Mouse (Mus musculus): Measurements from ENCODE around the gene Slc2a6.

The Slc2a6 gene

DNA sequence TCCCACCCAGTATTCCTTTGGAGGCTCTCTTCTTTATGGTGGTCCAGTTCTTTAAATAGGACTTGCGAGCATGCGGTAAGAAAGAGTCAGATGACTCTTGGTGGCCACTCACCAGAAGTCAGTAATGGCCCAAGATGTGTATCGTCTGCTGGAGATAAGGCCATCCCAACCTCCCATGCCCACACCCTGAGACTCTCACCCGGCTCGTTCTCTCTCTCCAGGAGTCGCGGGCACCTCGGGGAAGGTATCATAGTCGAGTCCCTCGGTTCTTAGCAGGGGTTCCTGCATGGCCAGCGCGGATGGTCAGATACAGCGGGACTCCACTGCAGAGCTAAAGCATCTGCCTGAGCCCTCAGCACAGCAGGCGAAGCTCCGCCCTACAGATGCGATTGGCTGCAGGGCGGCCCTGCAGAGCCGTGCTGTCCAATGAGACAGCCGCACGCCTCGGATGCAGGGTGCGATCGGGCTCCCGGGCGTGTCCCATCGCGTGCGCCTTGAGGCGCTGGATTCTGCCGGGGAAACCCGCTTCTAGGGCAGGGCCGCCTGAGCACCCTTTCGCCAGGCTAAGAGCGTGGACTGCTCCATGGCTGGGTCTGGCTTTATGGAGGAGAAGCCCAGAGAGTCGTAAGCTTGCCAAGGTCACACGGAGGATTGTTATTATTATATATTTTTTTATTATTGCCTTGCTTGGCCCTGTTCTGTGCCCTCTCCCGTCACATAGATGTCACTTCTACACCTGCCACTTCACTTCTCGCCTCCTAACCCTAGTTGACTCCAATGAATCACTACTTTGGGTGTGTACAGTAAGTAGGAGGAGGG lies at the start of gene Slc2a6:
Slc2a6 (minus strand) TSS at position 381 of the 819 bp plus-strand sequence.
- peak; percentile 70 to 71 for DNase-seq (ENCODE audit: low read depth in 2 of 2, low spot score in 2 of 2)

DNA sequence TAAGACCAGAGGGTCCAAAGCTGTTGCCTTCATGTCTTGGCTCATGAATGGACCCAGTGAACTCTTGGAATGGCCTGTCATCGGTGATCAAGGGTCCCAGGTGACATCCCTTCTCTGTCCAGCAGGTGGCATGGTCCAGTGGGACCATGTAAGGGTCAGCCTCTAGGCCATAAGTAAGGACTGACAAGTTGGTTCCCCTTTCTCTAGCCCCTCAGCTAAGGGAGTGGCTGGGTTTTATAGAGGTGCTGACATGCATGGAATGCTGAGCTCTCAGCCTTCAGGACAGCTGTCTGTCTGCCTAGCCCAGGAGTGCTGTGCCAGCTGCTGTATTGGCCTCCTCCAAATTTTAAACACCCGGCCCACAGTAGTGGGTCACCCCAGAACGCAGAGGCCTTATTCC lies 47.7 kb upstream of the Slc2a6 start:
- DNase-seq (ENCODE audit: low read depth in 2 of 2, low spot score in 2 of 2), result peak in 1 of 2 experiments; percentile 12

- DNase-seq (ENCODE audit: low read depth in 2 of 2, low spot score in 2 of 2), result no peak
Measured at GRCm38 (mm10) chr2:27074804-27075203, 47.0 kb upstream of the Slc2a6 start.

- no peak for DNase-seq (ENCODE audit: low read depth in 2 of 2, low spot score in 2 of 2)
Measured at GRCm38 (mm10) chr2:27073407-27073806, 45.6 kb upstream of the Slc2a6 start.

DNA sequence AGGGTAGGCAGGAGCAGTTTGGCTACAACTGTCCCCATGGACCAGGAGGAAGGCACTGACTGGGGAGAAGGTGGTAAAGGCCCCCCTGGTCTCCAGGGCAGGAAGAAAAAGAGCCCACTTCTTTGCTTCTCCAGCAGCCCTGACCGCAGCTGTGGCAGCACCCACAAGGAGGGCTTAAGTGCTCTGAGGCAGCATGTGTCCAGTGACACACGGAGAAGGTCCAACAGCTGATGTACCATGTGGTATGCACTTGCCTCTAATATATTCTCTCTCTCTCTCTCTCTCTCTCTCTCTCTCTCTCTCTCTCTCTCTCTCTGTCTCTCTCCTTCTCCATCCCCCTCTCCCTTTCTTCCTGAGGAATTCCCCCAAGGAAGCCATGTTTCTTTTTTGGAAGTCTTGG lies 44.2 kb upstream of the Slc2a6 start, which contains the start of gene Mymk:
Mymk (minus strand) TSS at position 202 of the 400 bp plus-strand sequence.
- no peak for DNase-seq (ENCODE audit: low read depth in 2 of 2, low spot score in 2 of 2)

DNA sequence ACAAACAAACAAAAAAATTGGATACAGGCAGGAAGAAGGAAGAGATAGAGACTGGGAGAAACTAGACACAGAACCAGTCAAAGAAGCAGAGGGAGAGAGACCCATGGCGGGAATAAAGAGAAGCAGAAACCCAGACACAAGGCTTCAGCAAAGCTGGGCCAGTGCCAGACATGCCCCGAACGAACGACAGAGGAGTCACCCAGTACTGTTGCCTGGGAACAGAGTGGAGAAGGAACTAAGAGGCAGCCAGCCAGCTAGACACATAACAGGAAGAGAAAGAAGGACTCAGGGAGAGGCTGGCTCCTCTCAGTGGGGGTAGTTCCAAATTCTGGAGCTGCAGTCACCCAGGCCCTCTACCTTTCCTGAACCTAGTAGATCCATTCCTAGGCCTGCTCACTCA lies 43.3 kb upstream of the Slc2a6 start:
- no peak for DNase-seq (ENCODE audit: low read depth in 2 of 2, low spot score in 2 of 2)

- DNase-seq (ENCODE audit: low read depth in 2 of 2, low spot score in 2 of 2), result no peak
Measured at GRCm38 (mm10) chr2:27070247-27070813, 42.5 kb upstream of the Slc2a6 start.

DNA sequence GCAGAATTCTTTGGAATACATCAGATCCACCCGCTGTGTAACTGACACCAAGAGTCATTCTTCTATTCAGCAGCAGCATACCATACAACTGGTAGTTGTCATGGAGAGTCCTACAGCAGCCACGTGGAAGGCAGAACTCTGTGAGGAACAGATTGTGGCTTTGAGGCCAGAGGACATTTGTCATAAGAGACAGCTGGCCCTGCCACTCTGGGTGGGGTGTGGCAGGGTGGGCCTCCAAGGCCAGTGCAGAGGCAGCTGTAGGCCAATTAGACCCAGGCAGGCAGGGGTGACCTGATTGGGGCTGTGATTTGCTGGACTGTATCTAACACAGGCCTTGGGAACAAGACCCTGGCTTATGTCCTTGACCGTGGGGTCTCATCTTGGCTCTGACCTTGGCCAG lies 41.8 kb upstream of the Slc2a6 start:
- DNase-seq (ENCODE audit: low read depth in 2 of 2, low spot score in 2 of 2), result no peak

DNA sequence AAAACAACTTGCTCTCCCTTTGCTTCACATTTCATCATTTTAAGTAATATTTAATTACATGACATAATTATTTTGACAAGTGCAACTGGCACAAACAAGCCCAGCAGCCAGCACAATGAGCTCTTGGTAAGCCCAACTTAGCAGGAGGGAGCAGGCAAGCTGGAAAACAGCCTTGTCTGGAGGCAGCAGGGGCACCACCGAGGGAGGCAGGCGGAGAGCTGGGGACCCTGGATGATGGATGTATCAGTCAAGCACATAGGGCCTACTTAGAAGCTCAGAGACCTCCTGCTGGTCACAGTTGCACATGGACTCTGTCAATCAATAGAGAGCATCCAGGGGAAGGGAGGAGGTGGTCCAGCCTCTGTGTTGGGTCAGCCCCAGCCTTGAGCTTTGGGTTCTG lies 40.2 kb upstream of the Slc2a6 start:
- no peak for DNase-seq (ENCODE audit: low read depth in 2 of 2, low spot score in 2 of 2)

- no peak for DNase-seq (ENCODE audit: low read depth in 2 of 2, low spot score in 2 of 2)
Measured at GRCm38 (mm10) chr2:27067124-27067523, 39.3 kb upstream of the Slc2a6 start.

GRCm38 (mm10) chr2:27059187-27059586 lies 31.4 kb upstream of the Slc2a6 start:
- DNase-seq (ENCODE audit: low read depth in 2 of 2, low spot score in 2 of 2), result no peak

- no peak for DNase-seq (ENCODE audit: low read depth in 2 of 2, low spot score in 2 of 2)
Measured at GRCm38 (mm10) chr2:27058751-27059150, 31.0 kb upstream of the Slc2a6 start.

- no peak for DNase-seq (ENCODE audit: low read depth in 2 of 2, low spot score in 2 of 2)
Measured at GRCm38 (mm10) chr2:27058251-27058650, 30.5 kb upstream of the Slc2a6 start.

- DNase-seq (ENCODE audit: low read depth in 2 of 2, low spot score in 2 of 2), result no peak
Measured at GRCm38 (mm10) chr2:27049408-27049807, 21.6 kb upstream of the Slc2a6 start.

DNA sequence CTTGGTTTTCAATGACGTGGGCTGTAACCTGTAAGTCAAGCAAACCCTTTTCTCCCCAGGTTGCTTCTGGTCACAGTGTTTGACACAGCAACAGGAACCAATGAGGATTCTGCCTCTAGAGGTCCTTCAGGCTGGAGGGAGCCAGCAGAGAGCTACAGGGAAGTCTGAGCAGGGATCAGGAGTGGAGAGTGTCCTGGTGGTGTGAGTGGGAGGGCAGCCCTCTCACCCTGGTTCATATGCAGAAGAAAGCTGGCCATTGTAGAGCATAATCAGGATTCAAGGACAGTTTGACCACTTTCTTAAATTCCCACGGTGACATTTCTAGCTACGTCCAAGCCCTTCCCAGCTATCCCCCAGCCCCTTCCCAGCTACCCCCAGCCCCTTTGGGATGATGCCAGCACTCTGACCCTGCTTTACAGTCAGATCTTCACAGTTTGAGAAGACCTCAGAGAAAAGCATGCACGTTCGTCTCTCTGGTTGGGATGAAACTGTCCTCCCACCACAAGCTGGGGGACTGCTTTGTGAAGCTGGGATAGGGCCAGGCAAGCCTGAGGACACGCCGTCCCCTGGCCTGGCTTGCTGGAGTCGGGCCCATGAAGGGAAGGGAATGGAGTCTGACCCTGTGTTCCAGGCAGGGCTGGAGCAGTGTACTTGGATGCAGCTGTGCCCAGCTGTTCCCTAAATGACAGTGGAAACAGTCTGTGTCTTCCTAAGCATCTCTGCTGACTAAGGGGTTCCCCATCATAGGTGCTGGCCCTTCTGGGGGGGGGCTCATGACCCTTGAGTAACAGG lies 18.4 kb upstream of the Slc2a6 start:
- no peak for DNase-seq (ENCODE audit: low read depth in 2 of 2, low spot score in 2 of 2)

GRCm38 (mm10) chr2:27044641-27045040 lies 16.8 kb upstream of the Slc2a6 start:
- DNase-seq (ENCODE audit: low read depth in 2 of 2, low spot score in 2 of 2), result no peak

DNA sequence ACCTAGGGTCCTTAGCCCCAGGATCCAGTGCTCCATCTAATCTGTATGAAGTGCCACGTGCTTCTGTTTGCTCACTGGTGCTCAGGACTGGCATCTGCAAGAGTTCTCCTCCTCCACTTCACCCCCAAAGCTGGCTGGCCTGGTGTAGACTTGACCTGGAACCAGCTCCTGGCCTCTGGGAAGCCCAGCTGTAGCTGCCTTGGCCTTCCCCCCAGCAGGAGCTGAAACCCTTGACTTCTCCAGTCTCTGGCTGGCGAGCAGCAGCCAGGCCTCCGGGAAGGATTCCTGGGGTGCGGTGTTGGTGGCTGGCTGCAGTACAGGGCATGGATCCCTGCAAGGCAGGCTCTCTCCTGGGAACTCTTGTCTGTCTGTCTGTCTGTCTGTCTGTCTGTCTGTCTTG lies 16.4 kb upstream of the Slc2a6 start:
- no peak for DNase-seq (ENCODE audit: low read depth in 2 of 2, low spot score in 2 of 2)

DNA sequence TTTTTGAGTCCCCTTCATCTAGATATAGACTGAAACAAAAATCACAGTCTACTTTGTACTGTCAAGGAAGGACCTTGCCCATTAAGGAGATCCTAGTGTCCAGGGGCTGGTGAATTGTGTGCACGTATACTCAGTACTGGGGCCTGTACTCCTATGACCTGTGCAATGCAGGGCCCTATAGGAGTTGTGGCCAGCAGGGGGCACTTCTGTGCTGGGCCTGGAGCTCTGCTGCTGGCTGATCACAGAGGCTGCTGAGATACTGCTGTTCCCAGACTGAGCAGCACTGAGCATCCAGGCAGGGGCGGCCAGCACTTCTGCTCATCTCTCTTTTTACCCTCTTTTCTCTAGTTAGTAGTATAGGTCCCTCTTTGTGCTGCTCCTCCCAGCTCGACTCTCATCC lies 15.7 kb upstream of the Slc2a6 start:
- DNase-seq (ENCODE audit: low read depth in 2 of 2, low spot score in 2 of 2), result peak; percentile 34 to 56

DNA sequence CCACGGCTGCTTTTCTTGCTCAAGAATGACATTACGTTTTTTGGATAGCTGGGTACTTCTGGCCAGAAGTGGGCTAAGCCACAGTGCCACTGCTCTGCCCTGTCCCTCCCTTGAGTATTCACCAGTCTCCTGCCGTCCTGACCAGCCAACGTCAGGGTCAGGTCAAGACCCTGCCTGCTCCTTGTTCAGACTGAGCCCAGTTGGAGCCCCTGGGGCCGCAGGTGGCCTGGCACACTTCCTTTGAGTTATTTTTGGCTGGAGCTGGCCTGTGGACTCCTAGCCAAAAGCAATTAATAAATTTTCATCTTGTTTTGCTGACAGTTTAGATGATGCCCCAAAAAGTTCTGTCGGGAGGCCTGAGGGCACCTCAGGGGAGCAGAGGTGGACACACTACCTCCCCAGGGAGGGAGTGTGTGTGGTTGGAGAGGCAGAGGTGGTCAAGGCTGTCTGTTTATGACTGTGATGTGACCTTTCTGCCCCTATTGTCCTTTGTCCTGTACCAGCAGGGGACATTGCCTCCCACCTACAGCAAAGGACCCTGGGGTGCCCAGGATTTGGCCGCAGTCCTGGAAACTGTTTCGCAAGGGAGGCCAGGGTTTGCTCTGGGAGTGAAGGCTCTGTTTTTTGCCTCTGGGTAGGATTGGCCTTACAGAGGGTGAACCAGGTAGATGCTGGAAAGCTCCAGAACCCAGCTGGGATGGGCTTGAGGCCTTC lies 14.5 kb upstream of the Slc2a6 start:
- no peak for DNase-seq (ENCODE audit: low read depth in 2 of 2, low spot score in 2 of 2)

- no peak for DNase-seq (ENCODE audit: low read depth in 2 of 2, low spot score in 2 of 2)
Measured at GRCm38 (mm10) chr2:27039286-27039685, 11.5 kb upstream of the Slc2a6 start.

GRCm38 (mm10) chr2:27038596-27038995 lies 10.8 kb upstream of the Slc2a6 start:
- DNase-seq (ENCODE audit: low read depth in 2 of 2, low spot score in 2 of 2), result peak; percentile 74 to 78
